Mouse (Mus musculus) hindbrain, embryonic 14.5 days (tissue): ENCODE data around the gene Fancd2os. TPM values are rescaled to one million over a fixed set of nuclear protein-coding genes. Genes with fewer than 3 reads are reported as not detected.

Experiments
- ATAC-seq: fragments of 200-750 bp; cut with Nextera tagmentation; 2 replicates; pipeline ENCODE4 v1.8.0; 2017; ENCODE audit warnings: moderate number of reproducible peaks, mild to moderate bottlenecking, moderate TSS enrichment, moderate library complexity; ENCODE audit not compliant: low FRiP score
- DNase-seq: peaks from one replicate; pipeline ENCODE4 v3.0.0-alpha.2; 2015; ENCODE audit warnings: low spot score
- H3K27ac ChIP-seq: fragments of 300-500 bp; sonication (generic); 2 replicates; pipeline ENCODE4 v1.5.1; 2014; ENCODE audit warnings: mild to moderate bottlenecking, moderate library complexity
- H3K27me3 ChIP-seq: fragments of 300-500 bp; sonication (generic); 2 replicates; pipeline ENCODE4 v1.6.1; 2014; ENCODE audit warnings: mild to moderate bottlenecking, low read length, mixed read lengths; ENCODE audit not compliant: control insufficient read depth, insufficient read depth
- H3K36me3 ChIP-seq: fragments of 300-500 bp; sonication (generic); replicated peaks from 2 replicates; pipeline ENCODE4 v1.6.1; 2014; ENCODE audit not compliant: control insufficient read depth, insufficient read depth
- H3K4me1 ChIP-seq: fragments of 300-500 bp; sonication (generic); replicated peaks from 2 replicates; pipeline ENCODE4 v1.6.1; 2014; ENCODE audit warnings: antibody characterized with exemption, low read length, mixed read lengths; ENCODE audit not compliant: control insufficient read depth, insufficient read depth
- H3K4me2 ChIP-seq: fragments of 300-500 bp; sonication (generic); replicated peaks from 2 replicates; pipeline ENCODE4 v1.6.1; 2014; ENCODE audit warnings: mild to moderate bottlenecking, moderate library complexity
- H3K4me3 ChIP-seq: fragments of 300-500 bp; sonication (generic); replicated peaks from 2 replicates; pipeline ENCODE4 v1.5.1; 2014; ENCODE audit warnings: mild to moderate bottlenecking, low read length
- H3K9ac ChIP-seq: fragments of 300-500 bp; sonication (generic); 2 replicates; pipeline ENCODE4 v1.6.1; 2014
- H3K9me3 ChIP-seq: fragments of 300-500 bp; sonication (generic); 2 replicates; pipeline ENCODE4 v1.6.1; 2016; ENCODE audit warnings: low read length; ENCODE audit not compliant: control insufficient read depth
- WGBS: fragments of 180-500 bp; shearing (Covaris S2); extraction: QIAGEN DNeasy Blood & Tissue Kit; methylation state at CpG from one replicate; pipeline ENCODE4 v1.1.7; 2014; 5-methylcytosine and 5-hydroxymethylcytosine counted together
- polyA plus RNA-seq: library from polyadenylated mRNA; unstranded; fragments of >200 nt; fragmentation: Nextera tagmentation; extraction: Ambion mirVana; gene quantifications from 2 replicates; pipeline ENCODE4 v1.2.1, GENCODE M21; 2014

The Fancd2os gene
- polyA plus RNA-seq, 1 experiment from 2014 or later, result not detected

DNA sequence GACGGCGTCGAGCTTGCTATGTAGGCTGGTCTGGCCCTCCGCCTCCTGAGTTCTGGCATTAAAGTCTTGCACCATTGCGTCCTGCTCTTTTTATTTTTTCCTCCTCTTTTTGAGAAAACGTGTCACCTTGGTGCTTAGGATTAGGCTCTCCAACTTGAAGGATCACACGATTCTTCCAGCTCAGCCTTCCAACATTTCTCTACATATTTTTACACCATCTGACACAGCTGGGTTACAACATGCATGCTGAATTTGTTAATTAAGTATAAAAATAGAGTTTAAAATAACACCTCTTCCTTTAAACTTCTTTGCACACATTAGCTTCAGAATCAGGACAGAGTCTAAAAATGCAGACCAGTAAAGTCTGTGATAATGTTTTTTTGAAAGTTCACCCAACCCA, 8.8 kb upstream of the Fancd2os start:
- H3K4me3 ChIP-seq, result no peak overlapping the region
- no peak overlapping the region for H3K9ac ChIP-seq
- H3K4me1 ChIP-seq, result peaks cover 17% of the 10 kb centered on the region
- H3K9me3 ChIP-seq, result no peaks in the 10 kb centered on the region
- WGBS, result 95% methylated on average over 7 of the region's 7 CpGs
- no peaks in the 10 kb centered on the region for H3K27me3 ChIP-seq
- no peak for DNase-seq
- no peak overlapping the region for H3K27ac ChIP-seq
- H3K36me3 ChIP-seq, result peaks cover 26% of the 10 kb centered on the region
- ATAC-seq, result no peak
- no peak overlapping the region for H3K4me2 ChIP-seq

DNA sequence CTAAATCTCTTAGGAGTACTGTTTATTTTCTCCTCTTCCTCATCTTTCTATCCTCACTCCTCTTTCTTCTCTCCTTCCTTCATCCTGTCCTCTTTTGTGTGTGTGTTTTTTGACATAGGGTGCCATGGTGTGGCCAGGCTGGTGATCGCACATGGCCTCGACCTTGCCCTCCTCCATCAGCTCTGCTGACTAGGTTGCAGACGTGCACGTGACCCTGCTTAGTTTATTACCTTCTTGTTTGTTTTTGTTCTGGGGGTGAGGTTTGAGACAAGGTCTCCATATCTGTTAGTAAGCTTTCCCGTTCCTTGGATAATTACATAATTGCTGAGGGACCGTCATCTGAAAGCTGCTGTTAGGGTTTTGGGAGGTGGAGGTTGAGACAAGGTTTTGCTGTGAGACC, 8.4 kb upstream of the Fancd2os start:
- Histone ChIP-seq H3K4me2 (no peak overlapping the region), H3K9me3 (no peaks in the 10 kb centered on the region), H3K27me3 (no peaks in the 10 kb centered on the region), H3K27ac (no peak overlapping the region), H3K4me1 (peaks cover 21% of the 10 kb centered on the region), H3K36me3 (peaks cover 22% of the 10 kb centered on the region), H3K9ac (no peak overlapping the region), H3K4me3 (no peak overlapping the region)
- DNase-seq (no peak), ATAC-seq (no peak)
- 94% methylated on average over 6 of the region's 6 CpGs for WGBS

DNA sequence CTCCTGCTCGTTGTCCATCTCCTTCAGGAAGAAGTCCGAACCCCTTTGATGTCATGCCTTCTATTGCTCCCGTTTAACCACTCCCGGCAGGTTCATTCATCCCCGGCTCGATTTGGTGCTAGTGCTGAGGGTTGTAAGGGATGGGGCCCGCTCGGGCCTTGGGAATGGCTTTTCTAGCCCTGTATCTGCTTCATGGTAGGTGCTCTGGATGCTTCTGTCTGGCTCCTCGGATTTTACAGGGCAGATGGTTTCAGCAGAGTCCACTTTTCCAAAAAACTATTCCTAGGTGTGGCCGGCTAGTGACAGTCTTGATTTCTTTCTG, 4.7 kb upstream of the Fancd2os start:
- WGBS, result 4% methylated on average over 10 of the region's 10 CpGs
- H3K36me3 ChIP-seq, result peaks cover 7% of the 10 kb centered on the region; the same call in 1 of the 2 replicates
- H3K4me2 ChIP-seq, result peak overlapping the region; percentile 86
- DNase-seq (no peak), ATAC-seq (peak; percentile 3; the same call in 1 of the 2 replicates)
- H3K9me3 ChIP-seq, result no peaks in the 10 kb centered on the region
- H3K27me3 ChIP-seq, result no peaks in the 10 kb centered on the region
- peaks cover 21% of the 10 kb centered on the region for H3K4me1 ChIP-seq
- H3K9ac ChIP-seq, result peak overlapping the region; percentile 79
- H3K27ac ChIP-seq, result peak overlapping the region; percentile 79; the same call in 1 of the 2 replicates
- peak overlapping the region; percentile 72 for H3K4me3 ChIP-seq

DNA sequence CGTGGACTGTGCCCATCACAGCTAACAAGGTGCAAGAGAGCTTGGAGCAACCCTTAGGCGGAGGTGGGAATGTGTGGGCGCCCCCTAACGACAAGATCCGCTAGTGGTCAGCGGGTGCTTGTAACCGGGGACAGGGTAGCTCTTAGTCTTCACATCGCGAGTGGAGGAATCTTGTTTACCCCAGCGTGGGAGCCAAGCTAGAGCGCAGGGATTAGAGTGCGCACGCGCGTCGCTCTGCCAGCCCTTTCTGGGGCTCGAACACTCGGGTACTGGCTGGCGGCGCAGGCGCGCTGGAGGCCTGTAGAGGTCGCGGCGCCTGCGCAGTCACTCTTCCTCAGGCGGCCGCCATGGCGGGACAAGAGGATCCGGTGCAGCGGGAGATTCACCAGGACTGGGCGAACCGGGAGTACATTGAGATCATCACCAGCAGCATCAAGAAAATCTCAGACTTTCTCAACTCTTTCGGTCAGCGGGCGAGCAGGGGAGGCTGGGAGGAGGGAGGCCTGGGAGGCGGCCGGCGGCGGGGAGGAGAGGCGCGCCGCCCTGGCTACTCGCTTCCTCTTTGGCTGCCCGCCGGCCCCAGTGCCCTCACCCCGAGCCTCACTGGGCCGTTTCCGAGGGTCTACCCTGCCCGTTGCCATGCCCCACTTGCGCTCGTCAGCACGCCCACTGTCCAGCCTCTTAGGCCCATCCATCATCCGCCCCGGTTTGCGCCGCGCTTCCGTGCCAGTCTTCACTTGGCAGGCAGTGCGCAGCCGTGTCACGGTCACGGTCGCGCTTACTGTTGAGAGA, 4.1 kb upstream of the Fancd2os start, which contains the start of gene Brk1:
Brk1 (plus strand) TSS at position 341 of the 792 bp plus-strand sequence.
- Histone ChIP-seq H3K9me3 (no peaks in the 10 kb centered on the region), H3K4me2 (peak within 1 kb of the TSS; percentile 86), H3K27me3 (no peaks in the 10 kb centered on the region), H3K9ac (peak within 1 kb of the TSS; percentile 79), H3K27ac (peak within 1 kb of the TSS; percentile 79), H3K4me3 (peak within 1 kb of the TSS; percentile 72), H3K36me3 (0 out of 2 replicates have a peak, but pooled peaks cover 7% of the 10 kb centered on the region), H3K4me1 (peaks cover 21% of the 10 kb centered on the region)
- peak; percentile 96 for DNase-seq
- under 1% methylated on average over 64 of the region's 65 CpGs for WGBS
- ATAC-seq, result peak; percentile 93

DNA sequence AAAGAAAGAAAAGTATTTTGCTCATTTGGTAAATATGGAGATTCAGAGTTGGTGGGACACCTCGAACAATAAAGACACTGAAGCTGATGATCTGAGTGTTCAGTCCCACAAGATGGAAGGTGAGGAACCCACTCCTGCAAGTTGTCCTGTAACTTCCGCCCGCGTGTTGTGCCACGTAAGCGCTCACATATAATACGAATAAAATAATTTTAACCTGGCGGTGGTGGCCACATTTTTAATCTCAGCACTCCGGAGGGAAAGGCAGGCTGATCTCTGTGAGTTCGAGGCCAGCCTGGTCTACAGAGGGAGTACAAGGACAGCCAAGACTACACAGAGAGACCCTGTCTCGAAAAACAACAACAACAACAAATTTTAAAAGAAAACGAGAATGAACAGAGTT, 3.5 kb upstream of the Fancd2os start:
- no peak for DNase-seq
- WGBS, result 60% methylated on average over 12 of the region's 12 CpGs
- no peaks in the 10 kb centered on the region for H3K27me3 ChIP-seq

DNA sequence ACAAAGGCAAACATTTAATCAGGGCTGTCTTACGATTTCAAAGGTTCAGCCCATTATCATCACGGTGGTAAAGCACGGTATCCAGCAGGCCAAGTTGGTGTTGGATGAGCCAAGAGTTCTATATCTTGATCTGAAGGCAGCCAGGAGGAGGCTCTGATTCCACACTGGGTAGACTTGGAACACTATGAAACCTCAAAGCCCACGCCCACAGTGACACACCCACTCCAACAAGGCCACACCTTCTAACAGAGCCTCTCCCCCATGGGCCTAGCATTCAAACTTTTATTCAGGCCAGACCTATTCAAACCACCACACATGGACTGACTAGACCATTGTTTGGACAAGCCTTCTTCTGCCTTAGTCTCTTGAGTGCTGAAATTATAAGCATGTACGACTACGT, 2.3 kb upstream of the Fancd2os start:
- ATAC-seq (no peak), DNase-seq (no peak)
- Histone ChIP-seq H3K27me3 (no peaks in the 10 kb centered on the region), H3K4me1 (peaks cover 21% of the 10 kb centered on the region), H3K9ac (no peak overlapping the region), H3K4me2 (no peak overlapping the region), H3K27ac (no peak overlapping the region), H3K36me3 (0 out of 2 replicates have a peak, but pooled peaks cover 7% of the 10 kb centered on the region), H3K9me3 (no peaks in the 10 kb centered on the region), H3K4me3 (no peak overlapping the region)
- WGBS, result 93% methylated on average over 6 of the region's 6 CpGs

More for the DNA sequence above, 3.5 kb upstream of the Fancd2os start:
- H3K9me3 ChIP-seq, result no peaks in the 10 kb centered on the region
- peak overlapping the region; percentile 86 for H3K4me2 ChIP-seq
- no peak for ATAC-seq
- H3K4me1 ChIP-seq, result peaks cover 21% of the 10 kb centered on the region
- H3K4me3 ChIP-seq, result peak overlapping the region; percentile 72
- H3K27ac ChIP-seq, result peak overlapping the region; percentile 79
- 0 out of 2 replicates have a peak, but pooled peaks cover 7% of the 10 kb centered on the region for H3K36me3 ChIP-seq
- H3K9ac ChIP-seq, result peak overlapping the region; percentile 64

DNA sequence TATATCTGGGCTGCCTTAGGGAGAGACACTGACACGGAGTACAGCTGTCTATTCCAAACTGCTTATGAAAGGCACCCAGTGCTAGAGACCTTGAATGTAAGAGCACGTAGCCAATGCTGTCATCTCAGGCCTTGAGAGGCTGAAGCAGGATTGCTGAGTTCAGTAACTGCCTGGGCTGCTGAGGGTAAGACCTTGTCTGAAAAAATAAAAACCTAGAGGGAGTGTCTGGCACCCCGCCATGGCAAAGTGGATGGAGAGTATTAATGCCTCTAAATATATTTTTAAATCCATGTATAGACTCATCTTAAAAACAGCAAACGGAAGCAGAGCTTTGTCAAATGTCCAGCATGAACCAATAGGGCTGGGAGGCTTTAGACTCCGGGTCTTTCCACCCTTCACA, 682 bp downstream of the Fancd2os start:
- H3K9me3 ChIP-seq, result no peaks in the 10 kb centered on the region
- H3K36me3 ChIP-seq, result no peaks in the 10 kb centered on the region
- H3K27ac ChIP-seq, result no peak overlapping the region
- WGBS, result 79% methylated on average over 5 of the region's 5 CpGs
- no peak overlapping the region for H3K4me3 ChIP-seq
- peaks cover 4% of the 10 kb centered on the region for H3K4me1 ChIP-seq
- H3K27me3 ChIP-seq, result no peaks in the 10 kb centered on the region
- H3K9ac ChIP-seq, result no peak overlapping the region
- H3K4me2 ChIP-seq, result no peak overlapping the region
- DNase-seq (no peak), ATAC-seq (no peak)

DNA sequence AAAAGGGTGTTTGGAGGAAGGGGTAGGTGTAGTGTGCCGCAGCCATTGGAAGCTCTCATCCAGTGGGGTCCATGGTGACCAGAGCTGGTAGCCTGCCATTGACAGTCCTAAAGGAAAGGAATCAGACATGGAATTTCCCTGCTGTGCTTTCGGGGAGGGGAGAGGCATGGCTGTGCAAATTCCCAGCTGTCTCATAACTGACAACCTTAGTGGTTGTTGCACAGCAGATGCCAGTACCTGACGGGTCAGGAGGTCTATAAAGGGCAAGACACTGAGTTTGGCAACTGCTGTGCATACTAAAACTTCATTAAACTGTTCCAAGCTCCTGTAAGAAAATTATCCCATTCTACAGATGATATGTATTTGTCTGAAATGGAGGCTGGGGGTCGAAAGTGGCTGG, 2.6 kb downstream of the Fancd2os start:
- H3K4me1 ChIP-seq, result no peaks in the 10 kb centered on the region
- ATAC-seq (no peak), DNase-seq (no peak)
- H3K9me3 ChIP-seq, result no peaks in the 10 kb centered on the region
- no peaks in the 10 kb centered on the region for H3K27me3 ChIP-seq
- WGBS, result 94% methylated on average over 4 of the region's 4 CpGs
- no peak overlapping the region for H3K9ac ChIP-seq
- H3K27ac ChIP-seq, result no peak overlapping the region
- no peak overlapping the region for H3K4me3 ChIP-seq
- H3K36me3 ChIP-seq, result no peaks in the 10 kb centered on the region
- no peak overlapping the region for H3K4me2 ChIP-seq

DNA sequence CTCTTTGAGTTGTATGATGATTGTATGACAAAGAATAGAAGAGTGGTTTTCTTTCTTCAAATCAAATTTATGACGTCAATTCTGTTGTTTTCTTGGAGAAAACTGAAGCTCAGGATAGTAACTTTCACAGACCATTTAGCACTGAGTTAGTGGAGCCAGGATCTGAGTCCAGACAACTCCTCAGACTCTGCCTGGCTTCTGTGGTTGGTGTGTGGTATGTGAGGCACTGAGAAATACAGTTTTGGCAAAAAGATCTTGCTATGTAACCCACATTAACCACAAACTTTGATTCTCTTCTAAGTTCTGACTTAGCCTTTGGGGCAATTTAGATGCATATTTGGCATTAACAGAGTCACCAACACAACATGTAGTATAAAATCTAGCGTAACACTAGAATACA, 7.9 kb downstream of the Fancd2os start:
- WGBS, result 95% methylated on average over 2 of the region's 2 CpGs
- Histone ChIP-seq H3K9me3 (no peaks in the 10 kb centered on the region), H3K27ac (no peak overlapping the region), H3K36me3 (no peaks in the 10 kb centered on the region), H3K4me1 (no peaks in the 10 kb centered on the region), H3K27me3 (no peaks in the 10 kb centered on the region), H3K9ac (no peak overlapping the region), H3K4me2 (no peak overlapping the region), H3K4me3 (no peak overlapping the region)
- DNase-seq, result no peak
- no peak for ATAC-seq
